Mouse (Mus musculus): ENCODE data around the gene Cd68. TPM values are rescaled to one million over a fixed set of nuclear protein-coding genes. Genes with fewer than 3 reads are reported as not detected.
A peak's percentile ranks its signal among the peaks of the same experiment; 100 is the strongest.

Gene Cd68
- polyA plus RNA-seq, 1 experiment from 2014 or later = 20.9 TPM

- Histone ChIP-seq H3K27me3 (replicated peaks; ENCODE audit: control insufficient read depth, insufficient read depth, low read length) (no peaks in the 10 kb centered on the region), H3K27ac (ENCODE audit: low read depth, low read length) (peak within 1 kb of the TSS; percentile 99), H3K4me3 (ENCODE audit: low read depth, low read length) (peak within 1 kb of the TSS; percentile 99), H3K9ac (ENCODE audit: low read depth, low read length) (peak within 1 kb of the TSS; percentile 99), H3K4me2 (replicated peaks; ENCODE audit: low read depth) (peak within 1 kb of the TSS; percentile 73), H3K9me3 (ENCODE audit: control insufficient read depth) (no peaks in the 10 kb centered on the region), H3K36me3 (ENCODE audit: control insufficient read depth, insufficient read depth) (peaks cover 72% of the 10 kb centered on the region), H3K4me1 (replicated peaks; ENCODE audit: control insufficient read depth, insufficient read depth, low read length) (peaks cover 4% of the 10 kb centered on the region; the same call in 1 of the 2 replicates)
- TF ChIP-seq CTCF (IDR thresholded peaks at IDR 0.05; ENCODE audit: low read depth) = no peak
- under 1% methylated on average over 36 of the region's 36 CpGs for WGBS
- ATAC-seq = peak; percentile 95
These were observed 6.3 kb upstream of the Cd68 start, which contains the start of gene Eif4a1 for GRCm38 (mm10) chr11:69672211-69672706. Gene Eif4a1 (minus strand): TSS chr11:69672423.

DNA sequence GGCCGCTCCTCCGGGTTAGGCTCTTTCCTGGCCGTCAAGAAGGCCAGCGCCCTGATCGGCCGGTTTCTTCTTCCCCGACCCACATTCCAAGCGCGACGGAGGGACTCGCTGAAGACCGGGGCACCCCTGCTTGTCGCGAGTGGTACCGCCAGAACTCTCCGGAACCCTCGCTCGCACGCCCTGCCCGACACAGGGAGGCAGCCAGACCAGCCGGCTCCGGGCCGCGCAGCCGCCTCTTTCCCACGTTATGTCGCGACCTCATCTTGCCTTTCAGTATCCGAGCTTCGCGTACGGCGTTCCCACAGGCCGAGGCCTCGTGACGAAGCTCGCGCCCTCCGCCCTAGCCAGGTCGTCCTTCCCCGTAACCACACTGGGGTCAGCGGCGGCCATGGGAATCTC is 5.8 kb upstream of the Cd68 start:
- H3K27ac ChIP-seq (ENCODE audit: low read depth, low read length) = peak overlapping the region; percentile 99
- no peak for TF ChIP-seq CTCF (IDR thresholded peaks at IDR 0.05; ENCODE audit: low read depth)
- ATAC-seq = peak; percentile 7; the same call in 1 of the 2 replicates
- H3K27me3 ChIP-seq (replicated peaks; ENCODE audit: control insufficient read depth, insufficient read depth, low read length) = no peaks in the 10 kb centered on the region
- WGBS = under 1% methylated on average over 43 of the region's 43 CpGs
- H3K4me3 ChIP-seq (ENCODE audit: low read depth, low read length) = peak overlapping the region; percentile 99
- H3K9ac ChIP-seq (ENCODE audit: low read depth, low read length) = peak overlapping the region; percentile 99
- H3K36me3 ChIP-seq (ENCODE audit: control insufficient read depth, insufficient read depth) = peaks cover 70% of the 10 kb centered on the region
- H3K4me1 ChIP-seq (replicated peaks; ENCODE audit: control insufficient read depth, insufficient read depth, low read length) = peaks cover 4% of the 10 kb centered on the region; the same call in 1 of the 2 replicates
- H3K4me2 ChIP-seq (replicated peaks; ENCODE audit: low read depth) = peak overlapping the region; percentile 73
- no peaks in the 10 kb centered on the region for H3K9me3 ChIP-seq (ENCODE audit: control insufficient read depth)

DNA sequence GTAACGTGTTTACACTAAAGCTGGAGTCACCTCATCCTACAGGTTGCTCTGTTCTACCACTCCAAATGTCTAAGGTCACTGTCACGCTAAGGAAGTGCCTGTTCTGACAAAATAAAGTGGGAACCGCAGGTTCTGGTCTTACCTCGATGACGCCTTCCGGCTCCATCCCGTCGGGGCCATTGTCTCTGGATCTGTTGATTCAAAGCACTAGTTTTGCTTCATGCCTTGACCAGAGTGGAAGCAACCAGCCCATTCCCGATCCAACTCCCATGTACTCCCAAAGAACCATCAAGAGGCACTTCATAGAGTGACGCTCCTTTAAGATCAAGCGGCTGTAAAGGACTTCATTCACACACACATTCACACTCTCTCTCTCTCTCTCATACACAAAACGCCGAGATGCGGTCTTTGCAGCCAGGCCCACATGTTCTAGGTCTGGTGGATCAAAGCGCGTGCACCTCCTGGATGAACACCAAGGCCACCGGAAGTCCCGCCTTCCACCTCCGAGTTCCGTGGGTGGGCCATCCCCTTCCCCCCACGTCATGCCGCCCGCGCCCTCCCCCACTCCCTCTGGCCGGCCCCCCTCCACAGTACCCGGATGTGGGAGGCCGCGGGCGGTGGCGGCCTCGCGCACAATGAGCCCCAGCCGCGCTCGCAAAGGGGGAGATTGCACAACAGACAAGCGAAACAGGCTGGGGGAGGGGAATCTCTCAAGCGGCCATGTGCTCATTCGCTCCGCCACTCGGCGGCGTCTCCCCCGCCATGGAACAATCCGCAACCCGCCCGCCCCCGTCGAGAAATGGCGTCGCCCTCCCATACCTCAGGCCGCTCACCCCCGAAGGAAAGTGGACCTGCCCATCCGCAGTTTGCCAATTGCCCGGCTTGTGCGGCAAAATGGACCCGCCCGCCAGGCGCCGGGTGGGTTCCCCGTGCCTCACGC is 5.1 kb upstream of the Cd68 start:
- peak; percentile 42 for TF ChIP-seq CTCF (IDR thresholded peaks at IDR 0.05; ENCODE audit: low read depth)
- WGBS = under 1% methylated on average over 60 of the region's 61 CpGs
- peak; percentile 71 for ATAC-seq
- H3K4me3 ChIP-seq (ENCODE audit: low read depth, low read length) = peak overlapping the region; percentile 99
- H3K36me3 ChIP-seq (ENCODE audit: control insufficient read depth, insufficient read depth) = peaks cover 69% of the 10 kb centered on the region
- H3K27ac ChIP-seq (ENCODE audit: low read depth, low read length) = peak overlapping the region; percentile 99
- H3K4me1 ChIP-seq (replicated peaks; ENCODE audit: control insufficient read depth, insufficient read depth, low read length) = peaks cover 4% of the 10 kb centered on the region; the same call in 1 of the 2 replicates
- H3K27me3 ChIP-seq (replicated peaks; ENCODE audit: control insufficient read depth, insufficient read depth, low read length) = no peaks in the 10 kb centered on the region
- peak overlapping the region; percentile 73 for H3K4me2 ChIP-seq (replicated peaks; ENCODE audit: low read depth)
- H3K9ac ChIP-seq (ENCODE audit: low read depth, low read length) = peak overlapping the region; percentile 99
- H3K9me3 ChIP-seq (ENCODE audit: control insufficient read depth) = no peaks in the 10 kb centered on the region

DNA sequence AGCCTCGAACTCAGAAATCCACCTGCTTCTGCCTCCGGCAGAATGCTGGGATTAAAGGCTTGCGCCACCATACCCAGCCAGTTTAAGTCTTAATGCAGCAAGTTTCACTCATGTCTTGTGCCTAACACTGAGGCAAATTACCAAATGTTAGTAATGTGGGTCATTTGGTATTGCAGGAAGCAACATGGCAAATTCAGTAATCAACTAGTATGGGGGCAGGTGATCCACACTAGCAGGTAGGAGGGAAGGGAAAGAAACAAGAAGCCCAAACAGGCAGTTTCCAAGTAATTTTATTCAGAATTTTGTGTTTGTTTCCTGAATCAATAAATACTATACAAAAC is 682 bp upstream of the Cd68 start:
- ATAC-seq = no peak
- no peak overlapping the region for H3K4me2 ChIP-seq (replicated peaks; ENCODE audit: low read depth)
- H3K4me3 ChIP-seq (ENCODE audit: low read depth, low read length) = no peak overlapping the region
- no peaks in the 10 kb centered on the region for H3K27me3 ChIP-seq (replicated peaks; ENCODE audit: control insufficient read depth, insufficient read depth, low read length)
- no peak overlapping the region for H3K27ac ChIP-seq (ENCODE audit: low read depth, low read length)
- H3K9ac ChIP-seq (ENCODE audit: low read depth, low read length) = no peak overlapping the region
- no peak for TF ChIP-seq CTCF (IDR thresholded peaks at IDR 0.05; ENCODE audit: low read depth)
- H3K4me1 ChIP-seq (replicated peaks; ENCODE audit: control insufficient read depth, insufficient read depth, low read length) = 0 out of 2 replicates have a peak, but pooled peaks cover 8% of the 10 kb centered on the region
- H3K9me3 ChIP-seq (ENCODE audit: control insufficient read depth) = no peaks in the 10 kb centered on the region
- WGBS = 77% methylated on average over 3 of the region's 3 CpGs
- H3K36me3 ChIP-seq (ENCODE audit: control insufficient read depth, insufficient read depth) = peaks cover 62% of the 10 kb centered on the region

GRCm38 (mm10) chr11:69665457-69665960 is 444 bp downstream of the Cd68 start:
- no peak for TF ChIP-seq CTCF (IDR thresholded peaks at IDR 0.05; ENCODE audit: low read depth)
- Histone ChIP-seq H3K9me3 (ENCODE audit: control insufficient read depth) (no peaks in the 10 kb centered on the region), H3K4me3 (ENCODE audit: low read depth, low read length) (no peak overlapping the region), H3K9ac (ENCODE audit: low read depth, low read length) (no peak overlapping the region), H3K4me1 (replicated peaks; ENCODE audit: control insufficient read depth, insufficient read depth, low read length) (0 out of 2 replicates have a peak, but pooled peaks cover 8% of the 10 kb centered on the region), H3K4me2 (replicated peaks; ENCODE audit: low read depth) (no peak overlapping the region), H3K27ac (ENCODE audit: low read depth, low read length) (peak overlapping the region; percentile 41), H3K36me3 (ENCODE audit: control insufficient read depth, insufficient read depth) (peaks cover 62% of the 10 kb centered on the region), H3K27me3 (replicated peaks; ENCODE audit: control insufficient read depth, insufficient read depth, low read length) (no peaks in the 10 kb centered on the region)
- 69% methylated on average over 9 of the region's 9 CpGs for WGBS
- ATAC-seq = no peak

GRCm38 (mm10) chr11:69664841-69665240 is 1.1 kb downstream of the Cd68 start:
- Histone ChIP-seq H3K27ac (ENCODE audit: low read depth, low read length) (peak overlapping the region; percentile 21; the same call in 1 of the 2 replicates), H3K36me3 (ENCODE audit: control insufficient read depth, insufficient read depth) (peaks cover 56% of the 10 kb centered on the region), H3K4me3 (ENCODE audit: low read depth, low read length) (no peak overlapping the region), H3K27me3 (replicated peaks; ENCODE audit: control insufficient read depth, insufficient read depth, low read length) (no peaks in the 10 kb centered on the region), H3K9ac (ENCODE audit: low read depth, low read length) (no peak overlapping the region), H3K4me2 (replicated peaks; ENCODE audit: low read depth) (no peak overlapping the region), H3K9me3 (ENCODE audit: control insufficient read depth) (no peaks in the 10 kb centered on the region), H3K4me1 (replicated peaks; ENCODE audit: control insufficient read depth, insufficient read depth, low read length) (0 out of 2 replicates have a peak, but pooled peaks cover 8% of the 10 kb centered on the region)
- TF ChIP-seq CTCF (IDR thresholded peaks at IDR 0.05; ENCODE audit: low read depth) = no peak
- WGBS = 86% methylated on average over 7 of the region's 7 CpGs
- ATAC-seq = no peak

Measured in intestine, postnatal 0 days (tissue).